Mouse (Mus musculus) liver, embryonic 13.5 days (tissue): ENCODE data around the gene Tcp1. TPM values are rescaled to one million over a fixed set of nuclear protein-coding genes. Genes with fewer than 3 reads are reported as not detected.
A peak's percentile ranks its signal among the peaks of the same experiment; 100 is the strongest.
"Not testable (repeated sequence)": the region's sequence is repeated elsewhere in the genome, so short reads cannot be mapped to it uniquely, and the experiment has no call there.

ENCODE experiments used
- ATAC-seq: fragments of 200-750 bp; cut with Nextera tagmentation; 2 replicates; pipeline ENCODE4 v1.8.0; 2017; ENCODE audit warnings: low read depth, mild to moderate bottlenecking, moderate number of reproducible peaks, moderate library complexity
- DNase-seq: peaks from one replicate; pipeline ENCODE4 v3.0.0; 2022
- H3K27ac ChIP-seq: fragments of 300-500 bp; sonication (generic); 2 replicates; pipeline ENCODE4 v1.5.1; 2015; ENCODE audit warnings: moderate library complexity, mild to moderate bottlenecking, inconsistent platforms
- H3K27me3 ChIP-seq: fragments of 300-500 bp; sonication (generic); 2 replicates; pipeline ENCODE4 v1.6.1; 2015; ENCODE audit warnings: mild to moderate bottlenecking, inconsistent platforms
- H3K36me3 ChIP-seq: fragments of 300-500 bp; sonication (generic); 2 replicates; pipeline ENCODE4 v1.6.1; 2015; ENCODE audit warnings: mild to moderate bottlenecking, inconsistent platforms
- H3K4me1 ChIP-seq: fragments of 300-500 bp; sonication (generic); replicated peaks from 2 replicates; pipeline ENCODE4 v1.6.1; 2015; ENCODE audit warnings: inconsistent platforms
- H3K4me2 ChIP-seq: fragments of 300-500 bp; sonication (generic); 2 replicates; pipeline ENCODE4 v1.6.1; 2015; ENCODE audit warnings: inconsistent platforms, mild to moderate bottlenecking, moderate library complexity
- H3K4me3 ChIP-seq: fragments of 300-500 bp; sonication (generic); replicated peaks from 2 replicates; pipeline ENCODE4 v1.5.1; 2015; ENCODE audit warnings: mild to moderate bottlenecking, inconsistent platforms
- H3K9ac ChIP-seq: fragments of 300-500 bp; sonication (generic); 2 replicates; pipeline ENCODE4 v1.6.1; 2015; ENCODE audit warnings: mild to moderate bottlenecking, inconsistent platforms
- H3K9me3 ChIP-seq: fragments of 300-500 bp; sonication (generic); replicated peaks from 2 replicates; pipeline ENCODE4 v1.6.1; 2016; ENCODE audit warnings: inconsistent platforms
- WGBS: fragments of 180-500 bp; shearing (Covaris S2); methylation state at CpG from one replicate; pipeline ENCODE4 v1.1.7; 2015; ENCODE audit not compliant: insufficient replicate concordance; 5-methylcytosine and 5-hydroxymethylcytosine counted together
- polyA plus RNA-seq: library from polyadenylated mRNA; unstranded; fragments of >200 nt; fragmentation: Nextera tagmentation; extraction: Ambion mirVana; gene quantifications from 2 replicates; pipeline ENCODE4 v1.2.1, GENCODE M21; 2015

Tcp1 gene
- polyA plus RNA-seq, 1 experiment from 2014 or later, result 346 TPM

GRCm38 (mm10) chr17:12941543-12942260, 26.2 kb downstream of the Tcp1 start:
- Histone ChIP-seq H3K4me2 (no peak overlapping the region), H3K4me3 (no peak overlapping the region), H3K27me3 (no peaks in the 10 kb centered on the region), H3K4me1 (peaks cover 24% of the 10 kb centered on the region), H3K9me3 (no peaks in the 10 kb centered on the region), H3K9ac (no peak overlapping the region), H3K27ac (no peak overlapping the region), H3K36me3 (peaks cover 37% of the 10 kb centered on the region)
- DNase-seq (no peak), ATAC-seq (no peak)
- 62% methylated on average over 8 of the region's 8 CpGs for WGBS

DNA sequence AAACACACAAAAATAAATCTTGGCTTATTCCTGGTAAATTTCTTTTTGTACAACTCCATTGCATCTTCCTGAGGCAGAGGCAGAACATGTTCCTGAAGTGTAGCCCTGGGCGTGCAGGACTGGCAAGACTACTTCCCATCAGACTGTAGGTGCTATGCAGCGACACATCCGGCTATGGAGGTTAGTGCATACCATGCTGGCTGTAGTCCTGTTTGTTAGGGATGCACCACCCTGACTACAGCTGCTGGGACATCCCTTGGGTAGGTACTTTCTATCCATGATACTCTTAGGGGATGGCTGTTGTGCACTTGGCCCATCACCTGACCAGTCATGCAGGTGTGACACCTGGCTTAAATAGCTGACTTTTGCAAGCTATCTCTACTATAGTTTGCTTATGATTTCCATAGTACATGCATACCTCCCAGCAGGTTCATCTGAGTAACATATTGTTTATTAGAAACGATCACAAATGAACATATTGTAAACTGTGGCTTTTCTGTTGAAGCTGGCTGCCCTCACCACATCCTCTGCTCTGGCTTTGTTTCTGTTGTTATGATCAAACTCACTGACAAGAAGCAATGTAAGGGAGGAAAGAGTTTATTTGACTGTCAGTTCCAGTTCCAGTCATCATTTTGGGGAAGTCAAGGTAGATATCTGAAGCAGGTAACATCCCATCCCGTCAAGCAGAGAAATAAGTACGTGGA, 27.1 kb downstream of the Tcp1 start:
- no peak overlapping the region for H3K9ac ChIP-seq
- no peaks in the 10 kb centered on the region for H3K27me3 ChIP-seq
- H3K4me1 ChIP-seq, result peaks cover 24% of the 10 kb centered on the region
- ATAC-seq (no peak), DNase-seq (no peak)
- 85% methylated on average over 6 of the region's 6 CpGs for WGBS
- no peak overlapping the region for H3K4me3 ChIP-seq
- H3K9me3 ChIP-seq, result no peaks in the 10 kb centered on the region
- no peak overlapping the region for H3K27ac ChIP-seq
- H3K36me3 ChIP-seq, result peaks cover 42% of the 10 kb centered on the region
- no peak overlapping the region for H3K4me2 ChIP-seq

GRCm38 (mm10) chr17:12949669-12950068, 34.2 kb downstream of the Tcp1 start:
- no peaks in the 10 kb centered on the region for H3K9me3 ChIP-seq
- no peak overlapping the region for H3K4me3 ChIP-seq
- H3K27me3 ChIP-seq, result no peaks in the 10 kb centered on the region
- ATAC-seq (no peak), DNase-seq (no peak)
- no peak overlapping the region for H3K27ac ChIP-seq
- no peaks in the 10 kb centered on the region for H3K4me1 ChIP-seq
- 83% methylated on average over 5 of the region's 5 CpGs for WGBS
- no peak overlapping the region for H3K4me2 ChIP-seq
- no peak overlapping the region for H3K9ac ChIP-seq
- H3K36me3 ChIP-seq, result peaks cover 67% of the 10 kb centered on the region

DNA sequence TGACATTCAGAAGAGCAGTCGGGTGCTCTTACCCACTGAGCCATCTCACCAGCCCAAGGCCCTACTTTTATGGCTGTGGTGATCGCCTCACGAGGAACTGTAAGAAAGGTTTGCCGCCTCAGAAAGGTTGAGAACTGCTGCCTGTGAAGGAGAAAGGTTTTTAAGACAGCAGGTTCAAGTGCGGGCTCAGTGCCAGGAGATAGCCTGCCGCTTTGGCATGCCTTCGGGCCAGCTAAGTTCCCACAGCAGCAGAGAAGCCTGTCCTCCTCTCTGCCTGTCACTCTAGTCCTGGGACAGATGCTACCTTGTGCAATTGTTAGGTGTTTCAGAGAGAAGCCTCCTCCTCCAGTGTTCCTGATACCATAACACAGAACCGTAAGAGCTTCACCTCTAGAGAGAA, 41.2 kb downstream of the Tcp1 start:
- H3K27ac ChIP-seq, result no peak overlapping the region
- H3K36me3 ChIP-seq, result peaks cover 37% of the 10 kb centered on the region
- H3K4me2 ChIP-seq, result no peak overlapping the region
- H3K9ac ChIP-seq, result no peak overlapping the region
- no peaks in the 10 kb centered on the region for H3K27me3 ChIP-seq
- no peaks in the 10 kb centered on the region for H3K9me3 ChIP-seq
- no peak overlapping the region for H3K4me3 ChIP-seq
- H3K4me1 ChIP-seq, result peaks cover 14% of the 10 kb centered on the region
- DNase-seq (no peak), ATAC-seq (no peak)
- WGBS, result 81% methylated on average over 8 of the region's 8 CpGs

DNA sequence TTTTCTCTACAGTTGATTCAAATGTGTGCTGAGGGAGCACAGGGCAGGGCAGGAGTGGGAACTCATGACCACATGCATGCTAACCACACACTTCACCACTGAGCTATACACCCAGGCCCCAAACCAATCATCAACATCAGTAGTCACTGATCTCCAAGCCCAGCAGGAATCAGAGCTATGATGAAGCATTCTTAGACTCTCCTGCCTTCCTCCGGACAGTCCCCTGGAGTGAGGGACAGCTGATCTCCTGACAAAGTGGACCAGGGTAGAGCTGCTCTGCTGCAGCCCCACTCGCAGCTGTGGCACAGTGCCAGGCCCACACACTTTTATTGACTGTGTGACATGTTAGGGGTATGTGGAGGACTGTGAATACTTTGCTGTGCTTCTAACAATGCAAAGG, 43.9 kb downstream of the Tcp1 start:
- not testable (repeated sequence) for ATAC-seq, H3K9me3 ChIP-seq, DNase-seq, H3K27ac ChIP-seq, H3K27me3 ChIP-seq
- peaks cover 21% of the 10 kb centered on the region for H3K36me3 ChIP-seq
- peak overlapping the region; percentile 33; the same call in 1 of the 2 replicates for H3K9ac ChIP-seq
- H3K4me3 ChIP-seq, result peak overlapping the region; percentile 36
- peaks cover 20% of the 10 kb centered on the region for H3K4me1 ChIP-seq
- WGBS, result 41% methylated on average over 2 of the region's 2 CpGs
- H3K4me2 ChIP-seq, result peak overlapping the region; percentile 52

DNA sequence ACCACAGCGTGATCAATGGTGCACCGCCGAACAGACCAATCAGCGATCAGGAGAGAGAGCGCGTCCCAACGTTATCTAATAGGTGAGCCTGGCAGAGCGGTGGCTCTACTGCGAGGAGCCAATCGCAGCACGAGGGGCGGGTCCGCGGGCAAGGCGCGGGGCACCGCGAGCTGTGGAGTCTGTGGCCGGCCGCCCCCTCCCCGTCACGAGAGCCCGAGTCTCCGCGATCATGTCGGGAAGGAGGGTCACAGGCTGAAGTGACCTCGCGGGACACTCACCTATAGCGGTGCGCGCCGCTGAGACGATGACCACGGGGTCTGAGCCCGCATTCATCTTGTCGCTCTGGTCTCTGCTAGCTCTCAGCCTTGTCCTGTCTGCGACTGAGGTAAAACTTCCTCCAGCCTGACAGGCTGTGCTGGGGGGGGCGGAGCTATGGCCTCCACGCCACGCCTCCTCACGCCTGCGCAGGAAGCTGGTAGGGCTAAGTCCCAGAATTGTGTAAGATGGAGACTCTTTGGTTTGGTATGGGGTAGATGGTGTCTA, 44.9 kb downstream of the Tcp1 start, which contains the start of gene Acat2:
Acat2 (minus strand) TSS at position 417 of the 543 bp plus-strand sequence.
- peak within 1 kb of the TSS; percentile 74 for H3K4me2 ChIP-seq
- H3K9ac ChIP-seq, result peak within 1 kb of the TSS; percentile 78
- WGBS, result 1% methylated on average over 39 of the region's 42 CpGs
- ATAC-seq, result peak; percentile 98
- peaks cover 20% of the 10 kb centered on the region for H3K4me1 ChIP-seq
- H3K4me3 ChIP-seq, result peak within 1 kb of the TSS; percentile 77
- H3K27ac ChIP-seq, result peak within 1 kb of the TSS; percentile 86
- H3K9me3 ChIP-seq, result no peaks in the 10 kb centered on the region
- no peaks in the 10 kb centered on the region for H3K27me3 ChIP-seq
- peaks cover 21% of the 10 kb centered on the region for H3K36me3 ChIP-seq
- peak; percentile 91 for DNase-seq

DNA sequence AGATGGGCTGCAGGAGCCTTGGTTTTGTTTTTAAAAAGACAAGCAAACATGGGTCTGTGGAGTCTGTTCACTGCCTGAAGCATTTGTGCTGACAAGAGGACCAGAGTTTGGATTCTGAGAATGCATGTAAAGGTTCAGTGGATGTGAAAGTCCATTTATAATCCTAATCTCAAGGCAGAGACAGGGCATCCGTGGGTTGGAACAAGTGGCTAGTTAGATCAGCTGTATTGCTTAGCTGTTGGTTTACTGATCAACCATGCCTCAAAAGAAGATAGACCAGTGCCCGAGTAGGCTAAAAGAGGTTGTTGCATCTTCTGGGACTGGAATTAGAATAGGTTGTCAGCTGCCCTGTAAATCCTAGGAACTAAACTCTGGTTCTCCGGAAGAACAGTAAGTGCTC, 48.0 kb downstream of the Tcp1 start:
- Histone ChIP-seq H3K27ac (no peak overlapping the region), H3K4me3 (no peak overlapping the region), H3K27me3 (no peaks in the 10 kb centered on the region), H3K9me3 (no peaks in the 10 kb centered on the region), H3K4me1 (peaks cover 18% of the 10 kb centered on the region), H3K9ac (no peak overlapping the region), H3K4me2 (no peak overlapping the region), H3K36me3 (peaks cover 29% of the 10 kb centered on the region)
- 69% methylated on average over 3 of the region's 3 CpGs for WGBS
- ATAC-seq (no peak), DNase-seq (no peak)

- H3K9ac ChIP-seq, result no peak overlapping the region
- 90% methylated on average over 2 of the region's 2 CpGs for WGBS
- 0 out of 2 replicates have a peak, but pooled peaks cover under 1% of the 10 kb centered on the region for H3K4me1 ChIP-seq
- no peak for DNase-seq
- H3K27ac ChIP-seq, result no peak overlapping the region
- H3K27me3 ChIP-seq, result no peaks in the 10 kb centered on the region
- no peak overlapping the region for H3K4me2 ChIP-seq
- H3K9me3 ChIP-seq, result no peaks in the 10 kb centered on the region
- no peak for ATAC-seq
- peaks cover 44% of the 10 kb centered on the region for H3K36me3 ChIP-seq
- H3K4me3 ChIP-seq, result no peak overlapping the region
Observed at GRCm38 (mm10) chr17:12967173-12967572, 51.7 kb downstream of the Tcp1 start.

GRCm38 (mm10) chr17:12973851-12974250, 58.4 kb downstream of the Tcp1 start:
- H3K36me3 ChIP-seq, result peaks cover 62% of the 10 kb centered on the region
- DNase-seq, result no peak

More at GRCm38 (mm10) chr17:12973851-12974250, 58.4 kb downstream of the Tcp1 start:
- Histone ChIP-seq H3K9ac (no peak overlapping the region), H3K4me2 (no peak overlapping the region), H3K27ac (no peak overlapping the region), H3K4me1 (no peaks in the 10 kb centered on the region), H3K9me3 (no peaks in the 10 kb centered on the region), H3K4me3 (no peak overlapping the region), H3K27me3 (no peaks in the 10 kb centered on the region)
- ATAC-seq, result no peak
- WGBS, result 78% methylated on average over 2 of the region's 2 CpGs
